Mouse (Mus musculus) MEL (cell line): ENCODE measurements around the gene Nrsn2. TPM values are rescaled to one million over a fixed set of nuclear protein-coding genes. Genes with fewer than 3 reads are reported as not detected.

Source experiments
- DNase-seq: peaks from one replicate; pipeline ENCODE4 v3.0.0; 2011; ENCODE audit warnings: low read depth, low spot score
- H3K27ac ChIP-seq: 2 replicates; pipeline ENCODE4 v1.5.1; 2012; ENCODE audit warnings: low read depth, mild to moderate bottlenecking, control low read depth, low read length, moderate library complexity; ENCODE audit not compliant: control insufficient read depth
- H3K27me3 ChIP-seq, 2 experiments: fragments of 150-350 bp in 1 of 2; sonication (generic) in 1 of 2; 2 replicates each; pipeline ENCODE4 v1.6.1; 2012; ENCODE audit warnings: low read length in 2 of 2, mild to moderate bottlenecking in 2 of 2, improper control_type of control experiment in 1 of 2, moderate library complexity in 1 of 2; ENCODE audit not compliant: insufficient read depth in 2 of 2, control insufficient read depth in 1 of 2
- H3K36me3 ChIP-seq, 2 experiments: 2 replicates each; pipeline ENCODE4 v1.6.1; 2012 to 2014; ENCODE audit warnings: low read length in 2 of 2, improper control_type of control experiment in 1 of 2, inconsistent platforms in 1 of 2, mild to moderate bottlenecking in 1 of 2; ENCODE audit not compliant: insufficient read depth in 2 of 2, control insufficient read depth in 1 of 2
- H3K4me1 ChIP-seq, 2 experiments: fragments of 150-350 bp in 1 of 2; sonication (generic) in 1 of 2; 2 replicates each; pipeline ENCODE4 v1.6.1; 2012; ENCODE audit warnings: low read length in 2 of 2, improper control_type of control experiment in 1 of 2, mild to moderate bottlenecking in 1 of 2; ENCODE audit not compliant: insufficient read depth in 2 of 2, control insufficient read depth in 1 of 2
- H3K4me3 ChIP-seq, 2 experiments: fragments of 150-350 bp in 1 of 2; sonication (generic) in 1 of 2; 2 replicates each; pipeline ENCODE4 v1.5.1; 2012; ENCODE audit warnings: low read depth in 2 of 2, low read length in 2 of 2, mild to moderate bottlenecking in 2 of 2, moderate library complexity in 2 of 2, control low read depth in 1 of 2, improper control_type of control experiment in 1 of 2; ENCODE audit not compliant: control insufficient read depth in 1 of 2, insufficient read depth in 1 of 2
- H3K79me2 ChIP-seq: 2 replicates; pipeline ENCODE4 v1.6.1; 2012; ENCODE audit warnings: mild to moderate bottlenecking, low read length, moderate library complexity; ENCODE audit not compliant: control insufficient read depth, poor library complexity, insufficient read depth
- H3K9ac ChIP-seq: 2 replicates; pipeline ENCODE4 v1.6.1; 2012; ENCODE audit warnings: low read depth, mild to moderate bottlenecking, control low read depth, low read length, moderate library complexity; ENCODE audit not compliant: control insufficient read depth, poor library complexity, severe bottlenecking
- H3K9me3 ChIP-seq: fragments of 150-350 bp; sonication (generic); replicated peaks from 2 replicates; pipeline ENCODE4 v1.6.1; 2012; ENCODE audit warnings: mild to moderate bottlenecking, low read length, improper control_type of control experiment, moderate library complexity; ENCODE audit not compliant: insufficient read depth
- BHLHE40 ChIP-seq: IDR thresholded peaks from 2 replicates; pipeline ENCODE4 v1.6.1; 2012; ENCODE audit warnings: low read depth, mild to moderate bottlenecking, inconsistent platforms, low read length, improper control_type of control experiment, borderline replicate concordance
- CHD1 ChIP-seq: IDR thresholded peaks from 2 replicates; pipeline ENCODE4 v1.6.1; 2012; ENCODE audit warnings: low read depth, mild to moderate bottlenecking, inconsistent platforms, low read length, improper control_type of control experiment
- CHD2 ChIP-seq: IDR thresholded peaks from 2 replicates; pipeline ENCODE4 v1.6.1; 2011; ENCODE audit warnings: low read length, improper control_type of control experiment
- CTCF ChIP-seq, 3 experiments: IDR thresholded peaks in 2 of 3; conservative IDR thresholded peaks in 1 of 3; 2 replicates each; pipeline ENCODE4 v1.5.1; 2011 to 2012; ENCODE audit warnings: low read length in 3 of 3, low read depth in 2 of 3, mild to moderate bottlenecking in 2 of 3, improper control_type of control experiment in 1 of 3, inconsistent platforms in 1 of 3, mixed read lengths in 1 of 3, moderate library complexity in 1 of 3; ENCODE audit not compliant: control insufficient read depth in 1 of 3, insufficient read depth in 1 of 3, poor library complexity in 1 of 3, severe bottlenecking in 1 of 3
- EP300 ChIP-seq, 2 experiments: IDR thresholded peaks; 2 replicates each; pipeline ENCODE4 v1.6.1; 2011; ENCODE audit warnings: improper control_type of control experiment in 2 of 2, low read length in 2 of 2, low read depth in 1 of 2, mild to moderate bottlenecking in 1 of 2
- GABPA ChIP-seq: IDR thresholded peaks from 2 replicates; pipeline ENCODE4 v1.6.1; 2012; ENCODE audit warnings: low read depth, mild to moderate bottlenecking, inconsistent platforms, low read length, improper control_type of control experiment, moderate library complexity
- KAT2A ChIP-seq: conservative IDR thresholded peaks from 2 replicates; pipeline ENCODE4 v1.6.1; 2012; ENCODE audit warnings: low read depth, low read length, improper control_type of control experiment, inconsistent platforms
- MAFK ChIP-seq: IDR thresholded peaks from 2 replicates; pipeline ENCODE4 v1.6.1; 2011; ENCODE audit warnings: low read depth, mild to moderate bottlenecking, low read length, improper control_type of control experiment, borderline replicate concordance
- MAZ ChIP-seq: IDR thresholded peaks from 2 replicates; pipeline ENCODE4 v1.6.1; 2012; ENCODE audit warnings: low read depth, mild to moderate bottlenecking, inconsistent platforms, low read length, improper control_type of control experiment
- MXI1 ChIP-seq: IDR thresholded peaks from 2 replicates; pipeline ENCODE4 v1.6.1; 2011; ENCODE audit warnings: mild to moderate bottlenecking, low read depth, low read length, improper control_type of control experiment
- MYB ChIP-seq: IDR thresholded peaks from 2 replicates; pipeline ENCODE4 v1.6.1; 2011; ENCODE audit warnings: mild to moderate bottlenecking, low read depth, low read length, improper control_type of control experiment
- MYC ChIP-seq: IDR thresholded peaks from 2 replicates; pipeline ENCODE4 v1.6.1; 2011; ENCODE audit warnings: low read depth, mild to moderate bottlenecking, low read length, improper control_type of control experiment, moderate library complexity
- NRF1 ChIP-seq: IDR thresholded peaks from 2 replicates; pipeline ENCODE4 v1.6.1; 2014; ENCODE audit warnings: low read depth, mild to moderate bottlenecking, inconsistent platforms, low read length, improper control_type of control experiment, moderate library complexity; ENCODE audit not compliant: poor library complexity, insufficient read depth, severe bottlenecking
- POLR2A ChIP-seq, 2 experiments: IDR thresholded peaks; 2 replicates each; pipeline ENCODE4 v1.6.1; 2011 to 2012; ENCODE audit warnings: low read length in 2 of 2, mild to moderate bottlenecking in 2 of 2, control low read depth in 1 of 2, improper control_type of control experiment in 1 of 2, low read depth in 1 of 2, moderate library complexity in 1 of 2; ENCODE audit not compliant: control insufficient read depth in 1 of 2, insufficient read depth in 1 of 2, poor library complexity in 1 of 2
- POLR2AphosphoS2 ChIP-seq: IDR thresholded peaks from 2 replicates; pipeline ENCODE4 v1.6.1; 2011; ENCODE audit warnings: low read length, improper control_type of control experiment
- RAD21 ChIP-seq: IDR thresholded peaks from 2 replicates; pipeline ENCODE4 v1.6.1; 2011; ENCODE audit warnings: mild to moderate bottlenecking, low read depth, low read length, improper control_type of control experiment
- SMC3 ChIP-seq: IDR thresholded peaks from 2 replicates; pipeline ENCODE4 v1.6.1; 2011; ENCODE audit warnings: low read depth, low read length, improper control_type of control experiment
- TAL1 ChIP-seq: IDR thresholded peaks from 2 replicates; pipeline ENCODE4 v1.6.1; 2012; ENCODE audit warnings: mild to moderate bottlenecking, inconsistent platforms, low read length, moderate library complexity, mixed read lengths
- TCF12 ChIP-seq: IDR thresholded peaks from 2 replicates; pipeline ENCODE4 v1.6.1; 2014; ENCODE audit warnings: low read depth, mild to moderate bottlenecking, inconsistent platforms, low read length, improper control_type of control experiment, moderate library complexity
- USF1 ChIP-seq: IDR thresholded peaks from 2 replicates; pipeline ENCODE4 v1.6.1; 2014; ENCODE audit warnings: low read depth, mild to moderate bottlenecking, inconsistent platforms, low read length, improper control_type of control experiment, moderate library complexity
- USF2 ChIP-seq, 2 experiments: IDR thresholded peaks; 2 replicates each; pipeline ENCODE4 v1.6.1; 2011 to 2012; ENCODE audit warnings: improper control_type of control experiment in 2 of 2, low read length in 2 of 2, borderline replicate concordance in 1 of 2, inconsistent platforms in 1 of 2, low read depth in 1 of 2, mild to moderate bottlenecking in 1 of 2; ENCODE audit not compliant: insufficient read depth in 1 of 2
- ZC3H11A ChIP-seq: IDR thresholded peaks from 2 replicates; pipeline ENCODE4 v1.6.1; 2012; ENCODE audit warnings: low read depth, mild to moderate bottlenecking, inconsistent platforms, low read length, improper control_type of control experiment
- ZMIZ1 ChIP-seq: IDR thresholded peaks from 2 replicates; pipeline ENCODE4 v1.6.1; 2012; ENCODE audit warnings: low read depth, mild to moderate bottlenecking, inconsistent platforms, low read length, improper control_type of control experiment, moderate library complexity
- polyA plus RNA-seq, 2 experiments: library from polyadenylated mRNA; stranded (reverse) in 1 of 2; unstranded in 1 of 2; fragments of >175 nt in 1 of 2; fragments of >200 nt in 1 of 2; gene quantifications; 2 replicates each; pipeline versions ENCODE4 v1.2.1 to v1.2.4; 2012; ENCODE audit warnings: low replicate concordance in 2 of 2, low read depth in 1 of 2; ENCODE audit not compliant: insufficient read length in 2 of 2, insufficient read depth in 1 of 2, missing spikeins in 1 of 2
- total RNA-seq: library from RNA; depleted of rRNA; stranded (reverse); fragments of 300-350 nt; gene quantifications from 2 replicates; pipeline ENCODE4 v1.2.3, GENCODE M21; 2012

The Nrsn2 gene
- total and polyA plus RNA-seq, 3 experiments = not detected

DNA sequence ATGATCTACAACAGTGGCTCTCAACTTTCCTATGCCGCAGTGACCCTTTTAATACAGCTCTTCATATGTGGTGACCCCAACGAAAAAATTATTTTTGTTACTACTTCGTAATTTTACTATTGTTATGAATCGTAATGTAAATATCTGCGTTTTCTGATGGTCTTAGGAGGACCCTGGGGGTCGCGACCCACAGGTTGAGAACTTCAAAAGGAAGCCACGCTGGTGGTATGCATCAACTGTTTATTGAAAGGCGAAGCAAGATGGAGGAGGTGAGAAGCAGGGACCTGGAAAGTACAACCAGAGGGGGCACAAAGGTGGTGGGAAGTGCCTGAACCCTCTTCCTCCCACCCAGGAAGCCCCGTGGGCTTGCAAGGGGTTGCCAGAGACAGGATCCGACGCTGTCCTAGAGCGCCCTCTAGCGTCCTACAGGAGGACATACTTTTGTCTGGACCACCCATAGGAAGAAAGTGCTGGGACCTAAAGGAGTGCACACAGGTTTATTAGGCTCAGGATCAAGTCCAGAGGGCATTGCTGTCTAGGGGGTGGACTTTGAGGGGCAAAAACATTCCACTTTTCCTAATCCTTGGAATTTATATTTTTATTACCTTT is 7.8 kb downstream of the Nrsn2 start:
- H3K36me3 ChIP-seq = peaks cover 0 to 6% of the 10 kb centered on the region in 2 experiments; a peak in 2 of 4 replicates
- H3K27me3 ChIP-seq = no peaks in the 10 kb centered on the region
- DNase-seq = peak; percentile 88
- TF ChIP-seq BHLHE40 (no peak), POLR2A (IDR thresholded peaks at IDR 0.05; ENCODE audit: control insufficient read depth in 1 of 2, insufficient read depth in 1 of 2, low read depth in 1 of 2, low read length in 2 of 2, poor library complexity in 1 of 2) (no peak), CTCF (IDR thresholded peaks at IDR 0.05 in 2 of 3, conservative IDR thresholded peaks at IDR 0.05 in 1 of 3; ENCODE audit: control insufficient read depth in 1 of 3, insufficient read depth in 1 of 3, low read depth in 2 of 3, low read length in 3 of 3, poor library complexity in 1 of 3, severe bottlenecking in 1 of 3) (peak; percentile 89 to 97 (median 96)), CHD1 (no peak), TCF12 (no peak), MYC (no peak), MXI1 (no peak), ZMIZ1 (no peak), USF2 (IDR thresholded peaks at IDR 0.05; ENCODE audit: borderline replicate concordance in 1 of 2, insufficient read depth in 1 of 2, low read depth in 1 of 2, low read length in 2 of 2) (no peak), EP300 (IDR thresholded peaks at IDR 0.05; ENCODE audit: low read depth in 1 of 2, low read length in 2 of 2) (no peak), GABPA (no peak), MYB (no peak), TAL1 (no peak), MAFK (no peak), KAT2A (no peak), SMC3 (peak; percentile 74), POLR2AphosphoS2 (no peak), NRF1 (no peak), CHD2 (no peak), MAZ (no peak), ZC3H11A (peak; percentile 54), USF1 (no peak), RAD21 (peak; percentile 84)
- H3K27ac ChIP-seq = no peak overlapping the region
- no peak overlapping the region; a peak in 1 of 4 replicates for H3K4me3 ChIP-seq
- no peaks in the 10 kb centered on the region for H3K79me2 ChIP-seq
- H3K9me3 ChIP-seq = no peaks in the 10 kb centered on the region
- no peak overlapping the region for H3K9ac ChIP-seq
- peaks cover 8 to 9% of the 10 kb centered on the region in 2 experiments; a peak in 2 of 4 replicates for H3K4me1 ChIP-seq
